In genomic region chr6:93076681-93077080, GRCm38 (mm10) we compare ENCODE assay signal across 27 mouse cellular contexts.
"Had no signal": no experiment of that assay in that cellular context is flagged by ENCODE, and none has a peak within 500 bp of the region (broad histone marks: within the 10 kb centered on the region; RNA-seq: fewer than 3 reads in every experiment).

No protein-coding gene starts in this region.

- H3K4me1 ChIP-seq: embryonic facial prominence, embryonic 10.5 days; embryonic facial prominence, embryonic 12.5 days; embryonic facial prominence, embryonic 13.5 days; embryonic facial prominence, embryonic 15.5 days; forebrain, embryonic 10.5 days; forebrain, embryonic 12.5 days; forebrain, embryonic 15.5 days had no signal

- H3K27ac ChIP-seq: embryonic facial prominence, embryonic 10.5 days; embryonic facial prominence, embryonic 12.5 days; embryonic facial prominence, embryonic 13.5 days; embryonic facial prominence, embryonic 15.5 days; forebrain, embryonic 10.5 days; forebrain, embryonic 12.5 days; forebrain, embryonic 13.5 days; forebrain, embryonic 15.5 days; gastrocnemius, adult 2 months had no signal

- H3K9ac ChIP-seq: embryonic facial prominence, embryonic 12.5 days; embryonic facial prominence, embryonic 13.5 days; embryonic facial prominence, embryonic 15.5 days; forebrain, embryonic 12.5 days; forebrain, embryonic 13.5 days; forebrain, embryonic 15.5 days; forebrain, postnatal 0 days had no signal

- DNase-seq: cerebellum, adult 8-10 months; cerebellum, adult 9-10 months; cerebellum, adult 9-11 months; cerebellum, postnatal 10 days; cerebellum, postnatal 14 days; cerebellum, postnatal 25 days; cerebellum, postnatal 36 days; embryo, embryonic 11 days; forebrain, postnatal 0 days; gastrocnemius, adult 2 months; gastrocnemius, postnatal 10 days; gastrocnemius, postnatal 14 days; gastrocnemius, postnatal 25 days; gastrocnemius, postnatal 36 days; heart, adult 18-20 months; heart, adult 2 months had no signal

- H3K4me3 ChIP-seq: embryonic facial prominence, embryonic 10.5 days; embryonic facial prominence, embryonic 12.5 days; embryonic facial prominence, embryonic 13.5 days; embryonic facial prominence, embryonic 15.5 days; erythroblast, embryonic 14.5 days; forebrain, embryonic 10.5 days; forebrain, embryonic 12.5 days; forebrain, embryonic 13.5 days; forebrain, embryonic 15.5 days; gastrocnemius, adult 2 months; heart, adult 2 months had no signal

- H3K4me2 ChIP-seq: embryonic facial prominence, embryonic 12.5 days; embryonic facial prominence, embryonic 13.5 days; embryonic facial prominence, embryonic 15.5 days; forebrain, embryonic 12.5 days; forebrain, embryonic 13.5 days; forebrain, embryonic 15.5 days had no signal

- ATAC-seq: forebrain, embryonic 13.5 days; forebrain, embryonic 14.5 days; forebrain, embryonic 15.5 days; forebrain, embryonic 16.5 days; forebrain, postnatal 0 days had no signal

- H3K36me3 ChIP-seq: embryonic facial prominence, embryonic 10.5 days; embryonic facial prominence, embryonic 12.5 days; embryonic facial prominence, embryonic 13.5 days; embryonic facial prominence, embryonic 15.5 days; forebrain, embryonic 10.5 days; forebrain, embryonic 12.5 days; forebrain, embryonic 15.5 days had no signal

- H3K27me3 ChIP-seq: embryonic facial prominence, embryonic 12.5 days; embryonic facial prominence, embryonic 13.5 days; embryonic facial prominence, embryonic 15.5 days; forebrain, embryonic 12.5 days; forebrain, embryonic 13.5 days; forebrain, embryonic 15.5 days had no signal

- H3K9me3 ChIP-seq: embryonic facial prominence, embryonic 10.5 days; embryonic facial prominence, embryonic 12.5 days; embryonic facial prominence, embryonic 13.5 days; embryonic facial prominence, embryonic 15.5 days; forebrain, embryonic 10.5 days; forebrain, embryonic 12.5 days; forebrain, embryonic 13.5 days; forebrain, embryonic 15.5 days had no signal
